Mouse (Mus musculus): Measurements from ENCODE around the gene Dpm1. TPM values are rescaled to one million over a fixed set of nuclear protein-coding genes. Genes with fewer than 3 reads are reported as not detected.

Gene Dpm1
- total RNA-seq, 2 experiments from 2014 or later, result 37.8 to 113 TPM

DNA sequence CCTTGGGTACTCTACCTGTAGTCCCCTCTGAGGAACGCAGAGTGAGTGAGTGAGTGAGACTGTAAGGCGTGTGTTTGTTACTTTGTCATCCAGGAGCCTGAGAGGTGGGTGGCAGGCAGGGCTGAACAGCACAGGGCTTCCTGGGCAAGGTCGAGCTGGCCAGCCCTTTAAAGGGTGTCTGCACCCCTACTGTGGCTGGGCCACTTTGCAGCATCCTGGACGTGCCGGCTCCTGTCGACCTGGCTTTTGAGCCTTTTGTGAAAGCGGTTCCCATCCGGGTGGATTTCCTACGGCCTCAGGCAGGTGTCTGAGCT, 60.6 kb downstream of the Dpm1 start:
- ATAC-seq (replicated peaks; ENCODE audit: low FRiP score, poor library complexity, severe bottlenecking), result peak; percentile 53

DNA sequence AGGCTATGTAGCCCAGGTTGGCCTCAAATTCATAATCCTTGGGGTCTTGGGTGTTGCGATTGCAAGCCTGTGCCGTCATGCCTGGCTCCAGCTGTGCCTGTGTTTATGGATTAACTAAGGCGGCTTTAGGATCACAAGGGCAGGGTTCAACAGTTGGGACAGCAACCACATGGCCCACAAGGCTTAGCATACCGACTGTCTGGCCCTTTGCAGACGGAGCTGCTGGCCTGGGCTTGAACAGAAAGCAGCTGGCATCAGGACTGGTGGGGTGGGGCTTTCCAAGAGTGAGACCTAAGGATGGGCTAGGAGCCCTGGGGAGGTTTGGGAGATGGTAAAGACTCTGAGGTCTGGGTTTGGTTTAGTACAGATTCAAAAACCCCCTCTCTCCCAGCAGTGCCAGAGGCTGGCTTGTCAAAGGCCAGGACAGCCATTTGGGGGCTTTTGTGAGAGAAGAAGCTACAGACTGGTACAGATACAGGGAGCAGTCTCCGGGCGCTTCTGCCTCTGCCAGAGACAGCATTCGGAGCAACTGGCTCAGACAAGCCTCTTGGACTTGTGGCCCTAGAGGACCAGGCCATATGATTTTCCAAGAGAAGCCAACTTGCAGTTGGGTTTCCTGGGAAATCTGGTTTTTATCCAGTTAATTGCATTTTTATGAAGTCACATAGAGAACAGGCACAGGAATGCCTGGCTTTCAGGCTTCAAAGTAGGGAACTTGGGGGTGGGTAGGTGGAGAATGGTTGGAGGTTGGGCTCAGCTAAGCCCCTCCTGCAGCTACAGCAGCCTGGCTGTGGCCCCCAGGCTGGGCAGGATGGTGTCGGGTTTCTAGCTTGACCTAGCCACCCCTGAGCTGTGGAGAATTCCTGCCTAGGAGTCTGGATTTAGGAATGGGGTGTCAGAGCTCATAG, 61.2 kb downstream of the Dpm1 start:
- no peak for ATAC-seq (replicated peaks; ENCODE audit: low FRiP score, poor library complexity, severe bottlenecking)

DNA sequence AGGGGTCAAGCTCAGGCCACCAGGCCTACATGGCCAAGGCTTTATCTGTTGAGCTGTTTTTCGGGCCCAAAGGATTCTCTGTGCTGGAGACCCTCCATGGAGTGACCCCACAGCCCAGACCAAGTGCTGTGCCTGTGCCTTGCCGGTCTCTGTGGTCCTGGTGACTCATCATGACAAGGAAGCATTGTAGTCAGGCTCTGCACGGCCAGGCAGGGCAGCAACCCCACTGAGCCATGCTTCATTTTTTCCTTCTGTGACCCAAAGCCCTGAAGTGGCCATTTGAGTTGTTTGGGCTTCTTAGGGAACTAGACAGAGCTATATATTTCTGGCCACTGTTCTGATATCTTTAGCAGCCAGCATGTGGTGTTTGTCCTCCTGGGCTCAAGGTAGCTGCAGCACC, 62.6 kb downstream of the Dpm1 start:
- no peak for ATAC-seq (replicated peaks; ENCODE audit: low FRiP score, poor library complexity, severe bottlenecking)

DNA sequence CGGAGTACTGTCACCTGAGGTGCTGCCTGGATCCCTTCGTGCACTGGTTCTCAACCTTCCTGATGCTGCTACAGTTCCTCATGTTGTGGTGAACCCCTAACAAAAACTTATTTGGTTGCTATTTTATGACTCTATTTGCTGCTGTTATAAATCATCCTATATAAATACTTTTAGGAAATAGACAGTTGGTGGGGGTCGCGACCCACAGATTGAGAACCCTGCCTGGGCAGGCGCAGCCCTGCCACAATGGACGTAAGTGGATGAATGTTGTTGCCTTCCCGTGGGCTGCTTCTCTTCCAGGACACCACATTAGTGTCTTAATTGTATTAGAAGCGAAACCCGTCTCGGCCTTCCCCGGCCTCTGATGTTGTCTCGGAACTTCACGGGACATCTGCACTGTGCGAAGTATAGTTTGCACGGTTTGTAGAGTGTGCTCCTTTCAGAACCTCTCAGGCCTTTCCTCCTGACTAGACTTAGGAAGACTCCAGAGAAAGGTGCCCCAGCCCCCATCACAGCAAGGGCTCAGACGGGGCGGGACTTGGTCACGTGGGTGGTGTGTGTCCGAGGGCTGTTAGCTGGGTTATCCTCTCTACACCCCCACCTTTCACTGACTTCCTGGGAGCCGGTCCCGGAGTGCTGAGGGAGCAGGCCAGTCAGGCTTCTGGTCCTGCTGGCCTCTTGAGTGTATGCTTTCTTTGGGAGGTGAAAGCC, 63.5 kb downstream of the Dpm1 start:
- no peak for ATAC-seq (replicated peaks; ENCODE audit: low FRiP score, poor library complexity, severe bottlenecking)

DNA sequence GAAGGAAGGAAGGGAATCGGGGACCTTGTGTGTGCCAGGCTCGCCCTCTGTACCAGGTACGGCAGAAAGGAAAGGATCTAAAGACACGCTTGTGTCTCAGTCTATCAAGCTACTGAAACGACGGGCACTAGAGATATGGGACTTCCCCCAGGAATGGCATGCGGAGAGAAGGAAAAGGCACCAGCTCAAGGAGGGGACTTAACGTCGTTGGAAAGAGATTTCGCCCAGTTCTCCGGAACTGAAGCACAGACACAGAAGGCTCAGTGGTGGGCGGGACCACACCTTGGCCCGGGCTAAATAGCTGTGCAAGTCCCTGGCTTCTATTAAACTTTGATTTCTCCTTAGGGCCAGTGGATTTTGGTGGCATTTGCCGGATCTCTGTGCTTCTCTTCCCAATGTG, 68.4 kb downstream of the Dpm1 start:
- no peak for ATAC-seq (replicated peaks; ENCODE audit: low FRiP score, poor library complexity, severe bottlenecking)

DNA sequence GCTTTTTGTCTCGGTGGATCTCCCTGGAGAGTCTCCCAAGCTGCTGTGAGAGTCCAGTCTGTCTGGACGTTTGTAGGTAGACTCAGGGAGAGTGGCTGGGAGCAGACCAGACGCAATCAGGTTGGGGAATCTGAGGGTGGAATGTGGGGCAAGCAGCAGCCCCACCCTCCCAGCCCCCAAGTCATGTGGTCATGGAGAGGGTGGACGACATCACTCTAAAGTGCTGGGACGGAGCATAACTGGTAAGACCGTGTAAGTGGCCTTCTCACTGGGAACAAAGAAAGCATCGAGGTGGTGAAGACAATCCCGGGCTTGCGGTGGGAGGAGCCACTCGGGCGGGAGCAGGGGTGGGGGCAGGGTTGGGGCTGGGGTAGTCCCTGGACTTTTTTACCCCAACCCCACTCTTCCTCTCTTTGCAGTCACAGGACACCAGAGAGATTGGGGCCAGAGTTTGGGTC, 68.8 kb downstream of the Dpm1 start:
- no peak for ATAC-seq (replicated peaks; ENCODE audit: low FRiP score, poor library complexity, severe bottlenecking)

DNA sequence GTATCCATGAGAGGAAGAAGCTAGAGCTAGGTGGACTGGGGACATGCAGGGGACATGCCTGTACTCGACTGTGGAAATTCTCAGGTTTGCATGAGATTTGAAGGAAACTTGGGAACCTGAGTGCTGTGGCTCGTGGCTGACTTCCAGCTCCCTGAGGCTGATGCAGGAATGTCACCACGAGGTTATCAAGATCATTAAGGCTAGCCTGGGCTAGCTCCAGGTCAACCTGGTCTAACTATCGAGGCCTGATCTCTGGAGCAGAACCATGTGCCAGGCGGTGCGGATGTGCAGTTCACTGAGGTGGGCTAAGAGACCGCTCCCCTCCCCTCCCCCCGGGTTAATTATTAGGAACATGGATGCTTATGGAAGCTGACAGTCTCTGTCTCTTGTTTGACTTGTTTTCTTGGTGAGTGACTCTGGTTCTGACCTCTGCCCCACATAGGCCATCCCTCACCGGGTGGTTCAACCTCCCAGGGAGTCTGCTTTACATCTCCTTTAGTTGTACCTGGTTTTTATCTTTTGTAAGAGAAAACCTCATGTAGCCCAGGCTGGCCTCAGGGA, 69.9 kb downstream of the Dpm1 start:
- no peak for ATAC-seq (replicated peaks; ENCODE audit: low FRiP score, poor library complexity, severe bottlenecking)

Other genes starting within 250 kb of the Dpm1 start
- gene Ripor3, start 220.0 kb downstream of the Dpm1 start, total RNA-seq (2015; ENCODE audit: low replicate concordance), result not detected in 2 replicates
- not detected in 2 replicates for gene Ripor3, start 220.0 kb downstream of the Dpm1 start, total RNA-seq (2017; ENCODE audit: low replicate concordance)
- not detected in 2 replicates for gene Pard6b, start 149.6 kb downstream of the Dpm1 start, total RNA-seq (2015; ENCODE audit: low replicate concordance)
- gene Pard6b, start 149.6 kb downstream of the Dpm1 start, total RNA-seq (2017; ENCODE audit: low replicate concordance), result not detected in 2 replicates
- gene Adnp, start 23.5 kb downstream of the Dpm1 start, total RNA-seq (2015; ENCODE audit: low replicate concordance), result 10.6 and 12.7 TPM in 2 replicates
- 0.17 and 5.4 TPM in 2 replicates for gene Adnp, start 23.5 kb downstream of the Dpm1 start, total RNA-seq (2017; ENCODE audit: low replicate concordance)
- 15.5 and 30.9 TPM in 2 replicates for gene Gm20716, start 227 bp downstream of the Dpm1 start, total RNA-seq (2015; ENCODE audit: low replicate concordance)
- gene Gm20716, start 227 bp downstream of the Dpm1 start, total RNA-seq (2017; ENCODE audit: low replicate concordance), result 29.1 and 31.1 TPM in 2 replicates
- 1.0 and 1.3 TPM in 2 replicates for gene Mocs3, start within 50 bp of the Dpm1 start, total RNA-seq (2015; ENCODE audit: low replicate concordance)
- 2.4 TPM in 1 of 2 replicates, not detected in the other for gene Mocs3, start within 50 bp of the Dpm1 start, total RNA-seq (2017; ENCODE audit: low replicate concordance)
- gene Kcng1, start 51.1 kb upstream of the Dpm1 start, total RNA-seq (2015; ENCODE audit: low replicate concordance), result 0.58 TPM in 1 of 2 replicates, not detected in the other
- gene Kcng1, start 51.1 kb upstream of the Dpm1 start, total RNA-seq (2017; ENCODE audit: low replicate concordance), result not detected in 2 replicates